10 mouse cellular contexts compared by ENCODE assay signal in genomic region chr11:26785164-26785563, GRCm38 (mm10).
DNase-seq lines count a peak whose midpoint lies in the region; ATAC-seq and TF ChIP-seq lines count a peak whose summit lies in the region.
"Had no signal": no experiment of that assay in that cellular context is flagged by ENCODE, and none has a peak within 500 bp of the region (broad histone marks: within the 10 kb centered on the region; RNA-seq: fewer than 3 reads in every experiment).

No protein-coding gene starts in this region.

- H3K4me2 ChIP-seq in heart, postnatal 0 days (ENCODE audit: low read depth, low read length): no peak overlapping the region

- WGBS in heart, postnatal 0 days: 15% methylated on average over 1 of the region's 1 CpGs

- H3K27me3 ChIP-seq in heart, postnatal 0 days (ENCODE audit: control insufficient read depth, insufficient read depth, low read length): no peaks in the 10 kb centered on the region
- H3K27me3 ChIP-seq in splenic B cell, adult 2 months (ENCODE audit: control insufficient read depth, insufficient read depth, low read length, poor library complexity, severe bottlenecking): no peaks in the 10 kb centered on the region

- H3K27ac ChIP-seq in heart, postnatal 0 days (ENCODE audit: low read depth): no peak overlapping the region
- H3K27ac ChIP-seq: macrophage had no signal

- no peak overlapping the region for H3K9ac ChIP-seq in heart, postnatal 0 days (replicated peaks; ENCODE audit: low read depth, low read length)

- peak; percentile 62 for TF ChIP-seq CTCF in heart, postnatal 0 days (IDR thresholded peaks at IDR 0.05; ENCODE audit: low read depth)

- no peak for TF ChIP-seq EP300 in heart, postnatal 0 days (IDR thresholded peaks at IDR 0.05; ENCODE audit: low read depth)

- H3K4me1 ChIP-seq in heart, postnatal 0 days (ENCODE audit: control insufficient read depth, insufficient read depth): no peaks in the 10 kb centered on the region

- ATAC-seq in heart, postnatal 0 days (ENCODE audit: insufficient read depth, low read depth): no peak
- peak; percentile 72 to 89; a peak in 2 of 4 replicates for ATAC-seq in hematopoietic stem cell, adult 5-6 weeks (replicated peaks in 1 of 2; ENCODE audit: insufficient read depth in 1 of 2, low FRiP score in 2 of 2, low TSS enrichment in 1 of 2, low read depth in 1 of 2, poor library complexity in 2 of 2, severe bottlenecking in 2 of 2)

- H3K36me3 ChIP-seq in heart, postnatal 0 days (replicated peaks; ENCODE audit: control insufficient read depth, insufficient read depth, low read length): no peaks in the 10 kb centered on the region
- no peaks in the 10 kb centered on the region for H3K36me3 ChIP-seq in splenic B cell, adult 2 months (ENCODE audit: control insufficient read depth, insufficient read depth, low read length, poor library complexity, severe bottlenecking)

- no peaks in the 10 kb centered on the region for H3K9me3 ChIP-seq in heart, postnatal 0 days (replicated peaks; ENCODE audit: control insufficient read depth, low read length)

- H3K4me3 ChIP-seq in heart, postnatal 0 days (ENCODE audit: low read depth, low read length): no peak overlapping the region

- DNase-seq in heart, postnatal 0 days (ENCODE audit: low spot score): no peak
- DNase-seq in heart, adult 8-10 months (ENCODE audit: low spot score): no peak
- peak; percentile 23 for DNase-seq in right cerebral cortex, adult 18-20 months
- DNase-seq in right cerebral cortex, postnatal 36 days (ENCODE audit: low spot score in 2 of 2): no peak
- peak; percentile 43 for DNase-seq in splenic B cell, adult 2 months (ENCODE audit: low read depth, low spot score)
- DNase-seq in layer of hippocampus, adult 9-10 months (ENCODE audit: low spot score): no peak
- no peak for DNase-seq in thymus, postnatal 25 days
- DNase-seq: thymus, adult 2 months had no signal

Comparison
In these comparisons a context has a peak if more than half of its experiments do, and no peak if none do; other contexts are left out.
1. DNase-seq: peak in right cerebral cortex, adult 18-20 months (single experiment) and splenic B cell, adult 2 months (single experiment); none in heart, postnatal 0 days (single experiment), heart, adult 8-10 months (single experiment), right cerebral cortex, postnatal 36 days (0 of 2), layer of hippocampus, adult 9-10 months (single experiment) and thymus, postnatal 25 days (single experiment).